Mouse (Mus musculus) liver, embryonic 18 days (tissue): Measurements from ENCODE around the gene Tmem255b. TPM values are rescaled to one million over a fixed set of nuclear protein-coding genes. Genes with fewer than 3 reads are reported as not detected.

Source experiments
- polyA plus RNA-seq: library from polyadenylated mRNA; depleted of rRNA; stranded (reverse); fragments of >200 nt; gene quantifications from 2 replicates; pipeline ENCODE4 v1.2.3, GENCODE M21; 2012; rRNA removed

Gene Tmem255b
- polyA plus RNA-seq, result 0.02 and 0.07 TPM in 2 replicates

GRCm38 (mm10) chr8:13434889-13435288, at the start of gene Tmem255b:
Gene Tmem255b, plus strand, starts transcription at chr8:13435189.

GRCm38 (mm10) chr8:13396725-13397124, 38.3 kb upstream of the Tmem255b start, which contains the start of gene Atp4b:
Gene Atp4b, minus strand, starts transcription at chr8:13396825.

GRCm38 (mm10) chr8:13404666-13405131, 30.3 kb upstream of the Tmem255b start, which contains the start of gene Grk1:
Gene Grk1, plus strand, starts transcription at chr8:13405081.

GRCm38 (mm10) chr8:13493858-13494631, 59.1 kb downstream of the Tmem255b start, which contains the start of gene Gas6:
Gene Gas6, minus strand, starts transcription at chr8:13494490.

Other genes starting within 250 kb of the Tmem255b start
- 4.9 and 5.4 TPM in 2 replicates for gene Grtp1, start 234.6 kb upstream of the Tmem255b start, polyA plus RNA-seq
- not detected in 2 replicates for gene Adprhl1, start 181.0 kb upstream of the Tmem255b start, polyA plus RNA-seq
- 6.2 and 6.5 TPM in 2 replicates for gene Dcun1d2, start 147.1 kb upstream of the Tmem255b start, polyA plus RNA-seq
- 3.9 and 4.0 TPM in 2 replicates for gene Tmco3, start 147.0 kb upstream of the Tmem255b start, polyA plus RNA-seq
- 68.0 and 68.1 TPM in 2 replicates for gene Tfdp1, start 96.4 kb upstream of the Tmem255b start, polyA plus RNA-seq
- gene Atp4b, start 38.4 kb upstream of the Tmem255b start, polyA plus RNA-seq, result not detected in 2 replicates
- 0.01 and 0.02 TPM in 2 replicates for gene Grk1, start 30.1 kb upstream of the Tmem255b start, polyA plus RNA-seq
- 7.9 and 8.7 TPM in 2 replicates for gene Gas6, start 59.3 kb downstream of the Tmem255b start, polyA plus RNA-seq
- gene 1700029H14Rik, start 127.3 kb downstream of the Tmem255b start, polyA plus RNA-seq, result not detected in 2 replicates
- 10.9 and 14.2 TPM in 2 replicates for gene Rasa3, start 242.4 kb downstream of the Tmem255b start, polyA plus RNA-seq